30 mouse cellular contexts compared by ENCODE assay signal in the genomic region with DNA sequence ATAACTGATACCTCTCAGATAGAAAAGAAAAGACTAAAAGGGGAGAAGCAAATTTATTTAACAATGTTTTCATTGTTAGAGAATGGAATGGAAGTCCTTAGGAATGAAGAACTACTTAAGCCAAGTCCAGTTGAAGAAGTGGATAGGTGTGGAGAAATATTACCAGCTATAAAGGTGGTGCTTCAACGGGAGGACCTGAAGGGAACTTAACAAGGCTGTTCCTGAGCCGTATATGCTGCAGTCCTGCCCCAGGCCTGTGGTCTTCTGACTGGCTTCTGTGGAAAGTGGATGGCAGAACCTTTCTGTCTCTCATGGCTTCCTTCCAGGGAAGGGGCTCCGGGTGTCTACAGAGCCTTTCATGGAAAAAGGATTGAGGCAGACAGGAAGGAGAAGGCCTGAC.
"Had no signal": no experiment of that assay in that cellular context is flagged by ENCODE, and none has a peak within 500 bp of the region (broad histone marks: within the 10 kb centered on the region; RNA-seq: fewer than 3 reads in every experiment).

No protein-coding gene starts in this region.

- H3K4me1 ChIP-seq: limb, embryonic 10.5 days; limb, embryonic 12.5 days; limb, embryonic 13.5 days; limb, embryonic 15.5 days; liver, embryonic 12.5 days; liver, embryonic 13.5 days; liver, embryonic 15.5 days; lung, embryonic 15.5 days; midbrain, embryonic 10.5 days; midbrain, embryonic 12.5 days; midbrain, embryonic 13.5 days; midbrain, embryonic 15.5 days; neural tube, embryonic 12.5 days had no signal

- H3K9me3 ChIP-seq: limb, embryonic 10.5 days; limb, embryonic 12.5 days; limb, embryonic 13.5 days; limb, embryonic 15.5 days; liver, embryonic 12.5 days; liver, embryonic 13.5 days; liver, embryonic 15.5 days; lung, embryonic 15.5 days; megakaryocyte, embryonic 14.5 days; midbrain, embryonic 10.5 days; midbrain, embryonic 12.5 days; midbrain, embryonic 13.5 days; midbrain, embryonic 15.5 days; neural tube, embryonic 12.5 days had no signal

- H3K27me3 ChIP-seq: limb, embryonic 12.5 days; limb, embryonic 13.5 days; limb, embryonic 15.5 days; liver, embryonic 12.5 days; liver, embryonic 13.5 days; liver, embryonic 15.5 days; lung, embryonic 15.5 days; megakaryocyte, embryonic 14.5 days; midbrain, embryonic 12.5 days; midbrain, embryonic 13.5 days; midbrain, embryonic 15.5 days; neural tube, embryonic 12.5 days had no signal

- ATAC-seq: liver, embryonic 12.5 days; liver, postnatal 0 days; midbrain, embryonic 13.5 days; midbrain, embryonic 15.5 days; midbrain, embryonic 16.5 days had no signal

- H3K4me3 ChIP-seq: left cerebral cortex, adult 2 months; limb, embryonic 10.5 days; limb, embryonic 12.5 days; limb, embryonic 13.5 days; limb, embryonic 15.5 days; liver, embryonic 12.5 days; liver, embryonic 13.5 days; liver, embryonic 15.5 days; lung, embryonic 15.5 days; megakaryocyte, embryonic 14.5 days; midbrain, embryonic 10.5 days; midbrain, embryonic 12.5 days; midbrain, embryonic 13.5 days; midbrain, embryonic 15.5 days; myocyte; neural tube, embryonic 12.5 days had no signal

- H3K36me3 ChIP-seq: limb, embryonic 10.5 days; limb, embryonic 12.5 days; limb, embryonic 13.5 days; limb, embryonic 15.5 days; liver, embryonic 12.5 days; liver, embryonic 13.5 days; liver, embryonic 15.5 days; lung, embryonic 15.5 days; midbrain, embryonic 10.5 days; midbrain, embryonic 12.5 days; midbrain, embryonic 13.5 days; midbrain, embryonic 15.5 days; neural tube, embryonic 12.5 days had no signal

- H3K9ac ChIP-seq: limb, embryonic 12.5 days; limb, embryonic 13.5 days; limb, embryonic 15.5 days; liver, embryonic 12.5 days; liver, embryonic 13.5 days; liver, embryonic 14.5 days; liver, embryonic 15.5 days; liver, postnatal 0 days; lung, embryonic 14.5 days; lung, embryonic 15.5 days; midbrain, embryonic 12.5 days; midbrain, embryonic 13.5 days; midbrain, embryonic 15.5 days; neural tube, embryonic 12.5 days had no signal

- H3K4me2 ChIP-seq: limb, embryonic 12.5 days; limb, embryonic 13.5 days; limb, embryonic 15.5 days; liver, embryonic 11.5 days; liver, embryonic 12.5 days; liver, embryonic 13.5 days; liver, embryonic 15.5 days; lung, embryonic 14.5 days; lung, embryonic 15.5 days; midbrain, embryonic 11.5 days; midbrain, embryonic 12.5 days; midbrain, embryonic 13.5 days; midbrain, embryonic 15.5 days; neural tube, embryonic 12.5 days had no signal

- H3K27ac ChIP-seq: left cerebral cortex, adult 2 months; limb, embryonic 10.5 days; limb, embryonic 12.5 days; limb, embryonic 13.5 days; limb, embryonic 15.5 days; liver, embryonic 12.5 days; liver, embryonic 13.5 days; liver, embryonic 14.5 days; liver, embryonic 15.5 days; lung, embryonic 15.5 days; macrophage; midbrain, embryonic 10.5 days; midbrain, embryonic 12.5 days; midbrain, embryonic 13.5 days; midbrain, embryonic 15.5 days; neural tube, embryonic 12.5 days had no signal

- DNase-seq: left cerebral cortex, postnatal 4 days; liver; liver, embryonic 13.5 days; liver, postnatal 0 days; lung, adult 18-20 months; lung, embryonic 14.5 days; lung, postnatal 10 days; lung, postnatal 14 days; lung, postnatal 36 days; midbrain, embryonic 14.5 days had no signal
